Mouse (Mus musculus): Measurements from ENCODE around the gene Cela3b.

GRCm38 (mm10) chr4:137479757-137480156, 49.4 kb upstream of the Cela3b start:
- TF ChIP-seq CTCF (IDR thresholded peaks at IDR 0.05; ENCODE audit: borderline replicate concordance, control insufficient read depth, extremely low read depth, insufficient read depth, low read length, poor library complexity) (no peak), POLR2A (IDR thresholded peaks at IDR 0.05; ENCODE audit: control insufficient read depth, extremely low read depth, insufficient read depth, low read length, poor library complexity) (no peak)

Measured in thymus, adult 2 months (tissue).